Mouse (Mus musculus): ENCODE data around the gene Bcat1. TPM values are rescaled to one million over a fixed set of nuclear protein-coding genes. Genes with fewer than 3 reads are reported as not detected.

Bcat1 gene
- polyA plus RNA-seq, 2 experiments from 2014 or later = 13.0 to 15.1 TPM

- peak; percentile 52 for ATAC-seq
These were observed 73.7 kb downstream of the Bcat1 start for GRCm38 (mm10) chr6:145002094-145002936.

- no peak for ATAC-seq
These were observed 74.5 kb downstream of the Bcat1 start for GRCm38 (mm10) chr6:145001493-145001892.

GRCm38 (mm10) chr6:144997229-144997628, 78.8 kb downstream of the Bcat1 start:
- ATAC-seq = no peak

- no peak for ATAC-seq
These were observed 83.9 kb downstream of the Bcat1 start for GRCm38 (mm10) chr6:144992111-144992510.

DNA sequence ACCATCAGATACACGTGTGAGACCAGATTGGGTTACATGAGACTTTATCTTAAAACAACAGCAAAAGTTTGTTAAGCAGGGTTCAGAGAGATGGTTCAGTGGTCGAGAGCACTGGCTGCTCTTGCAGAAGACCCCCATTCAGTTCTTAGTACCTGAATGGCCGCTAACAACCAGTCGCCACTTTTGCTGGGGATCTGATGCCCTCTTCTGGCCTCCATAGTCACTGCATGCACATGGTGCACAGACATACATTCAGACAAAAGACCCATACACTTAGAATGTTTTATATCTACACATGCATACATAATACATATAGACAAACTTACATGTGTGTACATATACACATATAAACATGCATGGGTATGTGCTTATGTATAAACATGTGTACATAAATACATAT, 86.8 kb downstream of the Bcat1 start:
- no peak for ATAC-seq

DNA sequence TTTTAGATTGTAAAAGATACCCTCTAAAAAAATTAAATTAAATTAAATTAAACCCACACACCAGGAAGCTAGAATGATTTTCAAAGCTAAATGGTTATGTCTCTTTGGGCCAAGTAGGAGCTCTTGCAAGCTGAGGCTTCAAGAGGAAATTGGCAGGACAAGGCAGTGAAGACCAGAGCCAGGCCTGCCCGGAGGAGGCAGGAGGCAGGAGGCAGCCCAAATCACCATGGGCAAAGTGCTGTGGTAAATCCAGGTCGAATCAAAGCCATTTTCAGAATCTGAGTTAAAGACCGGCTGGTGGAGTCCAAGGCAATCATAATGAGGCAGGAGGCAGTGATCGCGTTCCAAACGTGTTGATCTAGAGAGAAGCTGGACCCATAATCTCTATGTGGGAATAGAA, 88.3 kb downstream of the Bcat1 start:
- ATAC-seq = no peak

GRCm38 (mm10) chr6:144987216-144987615, 88.8 kb downstream of the Bcat1 start:
- ATAC-seq = no peak

DNA sequence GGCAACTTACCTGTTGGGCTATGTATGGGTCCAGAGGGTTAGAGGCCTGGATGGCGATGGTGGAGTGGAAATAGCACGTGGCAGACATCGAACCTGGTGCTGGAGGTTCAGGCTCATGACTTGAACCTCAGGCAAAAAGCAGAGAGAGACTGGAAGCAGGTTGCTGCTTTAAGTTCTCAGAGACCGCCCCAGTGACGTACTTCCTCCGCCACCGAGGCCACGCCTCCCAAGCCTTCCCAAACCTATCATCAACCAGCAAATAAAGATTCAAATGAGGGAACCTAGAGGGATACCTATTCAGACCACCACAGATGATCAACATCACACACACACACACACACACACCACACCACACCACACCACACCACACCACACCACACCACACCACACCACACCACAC, 91.8 kb downstream of the Bcat1 start:
- no peak for ATAC-seq

DNA sequence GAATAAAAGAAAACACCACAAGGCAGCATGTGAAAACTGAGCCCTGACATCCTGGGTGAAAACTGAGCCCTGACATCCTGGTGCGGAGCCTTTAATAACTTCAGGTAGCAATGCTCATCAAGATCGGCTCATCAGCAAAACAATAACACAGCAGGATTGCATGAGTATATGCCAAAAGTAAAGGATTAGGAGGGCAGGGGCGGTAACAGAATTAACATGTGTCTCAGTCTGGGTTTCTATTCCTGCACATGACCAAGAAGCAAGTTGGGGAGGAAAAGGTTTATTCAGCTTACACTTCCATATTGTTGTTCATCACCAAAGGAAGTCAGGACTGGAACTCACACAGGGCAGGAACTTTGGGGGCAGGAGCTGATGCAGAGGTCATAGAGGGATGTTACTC, 93.9 kb downstream of the Bcat1 start:
- no peak for ATAC-seq

GRCm38 (mm10) chr6:144972351-144972750, 103.6 kb downstream of the Bcat1 start:
- no peak for ATAC-seq

GRCm38 (mm10) chr6:144970900-144971299, 105.1 kb downstream of the Bcat1 start:
- ATAC-seq = no peak

- ATAC-seq = no peak
These were observed 108.4 kb downstream of the Bcat1 start for GRCm38 (mm10) chr6:144967536-144967935.

GRCm38 (mm10) chr6:144964205-144964604, 111.8 kb downstream of the Bcat1 start:
- ATAC-seq = no peak

DNA sequence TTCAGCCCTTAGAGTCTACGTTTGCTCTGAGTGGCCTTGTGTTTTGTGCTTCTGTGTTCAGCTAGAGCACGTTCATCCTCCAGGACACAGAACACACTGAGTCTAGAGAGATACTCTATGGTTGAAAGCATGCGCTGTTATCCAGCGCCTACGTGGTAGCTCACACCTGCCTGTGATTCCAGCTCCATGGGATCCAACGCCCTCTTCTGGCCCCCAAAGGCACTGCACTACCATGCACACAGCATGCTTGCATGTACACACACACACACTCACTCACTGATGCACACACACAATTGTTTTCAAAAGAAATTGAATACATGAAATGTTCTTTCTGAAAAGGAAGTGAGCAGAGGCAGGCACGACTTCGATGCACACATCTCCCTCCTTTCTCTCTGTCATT, 112.8 kb downstream of the Bcat1 start:
- ATAC-seq = no peak

GRCm38 (mm10) chr6:144962013-144962354, 114.0 kb downstream of the Bcat1 start:
- peak; percentile 32 for ATAC-seq

DNA sequence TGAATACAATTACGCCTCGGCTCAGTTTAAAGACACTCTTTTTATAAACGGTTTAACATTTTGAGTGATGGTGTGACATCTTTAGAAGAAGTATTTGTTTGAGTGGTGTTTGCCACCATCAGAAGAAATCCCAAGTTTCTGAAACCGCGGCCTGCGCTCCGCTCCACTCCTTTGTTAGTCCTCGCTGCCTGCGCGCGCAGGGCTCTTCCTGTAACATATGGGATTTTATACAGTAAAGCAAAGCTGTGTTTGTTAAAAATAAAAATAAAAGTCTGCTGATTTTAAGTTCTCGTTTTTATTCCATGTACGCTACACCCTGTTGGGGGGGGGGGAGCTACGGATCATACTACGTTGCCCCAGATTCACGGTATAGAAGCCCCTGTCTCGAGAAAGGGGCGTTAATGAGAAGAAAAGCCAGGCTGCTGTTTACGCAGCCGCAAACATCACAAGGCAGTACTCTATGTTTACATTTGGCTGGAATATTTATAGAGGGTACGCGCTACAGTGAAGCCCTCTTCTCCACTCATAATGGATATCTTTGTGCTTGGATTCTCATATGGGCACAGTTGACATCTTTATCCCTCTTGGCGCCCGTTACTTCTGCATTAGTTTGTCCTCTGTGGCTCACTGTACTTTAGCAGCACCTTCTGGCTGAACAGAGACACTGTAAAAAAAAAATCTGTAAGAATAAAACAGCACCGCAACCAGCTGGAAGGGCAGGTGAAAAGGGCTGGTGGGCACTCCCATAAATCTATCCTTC, 114.6 kb downstream of the Bcat1 start:
- peak; percentile 63 for ATAC-seq

DNA sequence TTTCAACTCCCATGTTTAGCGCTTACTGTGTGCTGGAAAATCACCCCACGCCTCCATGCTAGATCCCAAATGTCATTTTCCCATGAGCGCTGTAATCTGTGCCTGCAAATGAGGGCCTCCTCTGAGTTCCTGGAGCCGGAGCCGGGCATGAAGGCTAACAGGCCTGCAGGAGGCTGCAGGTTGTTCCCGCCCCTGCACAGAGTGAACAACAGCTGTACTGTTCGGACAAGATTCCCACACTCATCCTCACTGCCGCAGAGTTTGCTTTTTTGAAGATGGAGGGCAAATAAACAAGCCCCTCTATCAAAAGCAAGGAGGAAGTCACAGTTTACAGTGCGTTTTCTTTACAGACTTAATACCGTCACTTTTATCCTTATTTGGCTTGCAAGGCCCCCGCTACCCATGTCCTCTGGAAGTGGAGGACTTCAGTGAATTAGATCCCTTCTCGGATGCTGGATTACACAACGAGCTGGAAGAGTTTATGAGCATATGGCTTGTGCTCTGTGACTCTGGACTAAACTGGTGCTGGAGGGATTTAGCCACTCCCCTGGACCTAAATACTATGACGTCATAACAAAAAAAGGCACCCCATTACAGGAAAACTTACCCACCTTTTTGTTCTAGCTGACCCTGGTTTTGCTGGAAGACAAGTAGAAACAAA, 120.0 kb downstream of the Bcat1 start:
- ATAC-seq = no peak

GRCm38 (mm10) chr6:144952885-144953284, 123.1 kb downstream of the Bcat1 start:
- no peak for ATAC-seq

DNA sequence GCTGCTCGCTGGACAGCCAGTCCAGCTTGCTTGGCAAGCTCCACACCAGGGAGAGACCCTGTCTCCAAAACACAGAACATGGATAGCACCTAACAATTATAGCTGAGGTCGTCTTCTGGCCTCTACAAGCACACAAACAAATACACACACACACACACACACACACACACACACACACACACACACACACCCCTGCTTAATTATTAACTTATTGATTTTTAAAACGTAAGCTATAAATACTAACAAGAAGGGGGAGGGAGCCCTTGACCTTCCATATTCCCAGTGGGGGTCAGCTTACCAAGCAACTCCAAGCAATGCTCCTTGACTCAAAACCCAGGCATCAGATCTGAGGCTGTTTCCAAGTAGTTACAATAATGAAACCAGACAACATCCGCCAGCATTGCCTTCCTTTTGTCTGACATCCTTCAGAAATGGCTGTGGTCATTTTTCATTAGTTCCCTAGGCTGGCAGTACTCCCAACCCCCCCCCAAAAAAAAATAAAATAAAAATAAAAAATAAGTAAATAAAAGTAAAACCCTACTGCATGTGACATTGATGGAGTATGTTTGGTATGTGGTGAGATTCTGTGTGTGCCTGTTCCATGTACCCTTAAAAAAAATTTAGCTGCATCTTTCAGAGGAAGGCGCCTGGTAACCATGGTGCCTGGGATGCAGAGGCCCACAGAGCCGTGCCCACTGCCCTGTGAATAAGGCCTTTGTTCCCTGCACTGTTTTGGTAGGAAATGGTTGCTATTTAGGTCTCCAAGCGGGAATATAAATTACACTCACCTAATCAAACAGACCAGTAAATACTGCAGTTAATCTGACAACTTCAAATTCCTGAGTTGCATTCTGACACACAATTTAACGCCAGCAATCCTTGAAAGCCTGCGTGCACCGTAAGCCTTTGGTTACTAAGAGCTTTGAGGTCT, 131.3 kb downstream of the Bcat1 start:
- ATAC-seq = no peak
